Mouse (Mus musculus) ES-Bruce4 (cell line): Measurements from ENCODE around the gene Gm21969.

ENCODE experiments used
- CTCF ChIP-seq: IDR thresholded peaks from one replicate; pipeline ENCODE4 v1.8.1; 2011; ENCODE audit warnings: low read depth, low read length
- POLR2A ChIP-seq: IDR thresholded peaks from one replicate; pipeline ENCODE4 v1.8.1; 2011; ENCODE audit warnings: low read length; ENCODE audit not compliant: insufficient read depth

DNA sequence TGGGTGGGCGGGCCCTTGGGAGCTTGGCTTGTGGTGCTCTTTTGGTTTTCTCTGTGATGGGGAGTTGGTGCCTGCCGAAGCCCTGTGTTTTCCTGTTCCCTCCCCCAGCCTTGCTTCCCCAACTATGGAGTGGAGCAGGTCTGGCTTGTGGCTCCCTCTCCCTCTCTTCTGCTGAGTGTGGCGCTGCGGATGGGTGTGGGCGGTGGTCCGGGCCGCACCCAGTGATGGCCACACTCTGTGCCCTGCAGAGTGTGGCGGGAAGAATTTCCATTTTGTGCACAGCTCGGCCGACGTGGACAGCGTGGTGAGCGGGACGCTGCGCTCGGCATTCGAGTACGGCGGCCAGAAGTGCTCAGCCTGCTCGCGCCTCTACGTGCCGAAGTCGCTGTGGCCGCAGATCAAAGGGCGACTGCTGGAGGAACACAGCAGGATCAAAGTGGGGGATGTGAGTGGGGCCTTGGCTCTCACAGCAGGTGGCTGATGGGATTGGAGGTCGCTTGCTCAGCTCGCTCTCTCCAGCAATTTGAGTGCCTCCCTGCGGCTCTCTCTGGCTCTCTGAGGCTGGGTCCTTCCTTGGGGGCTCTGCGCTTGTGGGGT, 38.9 kb downstream of the Gm21969 start:
- TF ChIP-seq CTCF (no peak), POLR2A (no peak)
